Mouse (Mus musculus) megakaryocyte, embryonic 14.5 days (primary cell): ENCODE measurements around the gene Car5b.

Experiments
- FLI1 ChIP-seq: IDR thresholded peaks from 2 replicates; pipeline ENCODE4 v1.6.1; 2012; ENCODE audit warnings: low read length, inconsistent platforms, mixed read lengths
- GATA1 ChIP-seq: IDR thresholded peaks from 3 replicates; pipeline ENCODE4 v1.6.1; 2012; ENCODE audit warnings: mixed read lengths, low read length, inconsistent platforms, borderline replicate concordance

GRCm38 (mm10) chrX:163958467-163958875 lies 69.3 kb downstream of the Car5b start, which contains the start of gene Zrsr2:
- TF ChIP-seq GATA1 (no peak), FLI1 (no peak)
